12 mouse cellular contexts compared by ENCODE assay signal in the genomic region with DNA sequence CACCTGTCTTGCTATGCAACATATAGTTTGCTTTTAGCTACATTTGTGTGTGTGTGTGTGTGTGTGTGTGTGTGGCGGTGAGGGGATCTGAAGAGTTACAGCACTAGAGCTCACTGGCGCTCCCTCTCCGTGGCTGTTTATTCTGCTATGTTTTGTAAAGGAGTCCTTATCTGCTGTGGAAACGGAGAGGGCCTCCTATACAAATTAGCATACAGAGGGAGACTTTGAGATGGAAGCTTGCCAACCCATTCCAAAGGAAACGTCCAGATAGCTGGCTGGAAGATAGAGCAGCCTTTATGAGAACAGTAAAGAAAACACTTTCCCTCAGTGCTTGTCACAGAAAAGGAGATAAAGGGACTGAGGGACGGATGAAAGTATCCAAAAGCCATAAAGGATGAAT.
DNase-seq lines count a peak whose midpoint lies in the region; ATAC-seq and TF ChIP-seq lines count a peak whose summit lies in the region.
"Had no signal": no experiment of that assay in that cellular context is flagged by ENCODE, and none has a peak within 500 bp of the region (broad histone marks: within the 10 kb centered on the region; RNA-seq: fewer than 3 reads in every experiment).

No protein-coding gene starts in this region.

- no peak for TF ChIP-seq CTCF in heart, adult 2 months (IDR thresholded peaks at IDR 0.05)
- no peak for TF ChIP-seq CTCF in hindbrain, postnatal 0 days (IDR thresholded peaks at IDR 0.05; ENCODE audit: low read depth)

- no peak overlapping the region for H3K4me3 ChIP-seq in heart, adult 2 months
- H3K4me3 ChIP-seq in limb, embryonic 13.5 days = no peak overlapping the region
- H3K4me3 ChIP-seq in limb, embryonic 10.5 days = no peak overlapping the region
- H3K4me3 ChIP-seq in hindbrain, postnatal 0 days (ENCODE audit: low read length) = no peak overlapping the region
- H3K4me3 ChIP-seq in stomach, embryonic 14.5 days (ENCODE audit: low read depth, low read length) = no peak overlapping the region
- H3K4me3 ChIP-seq: midbrain, embryonic 12.5 days had no signal

- no peak for TF ChIP-seq POLR2A in heart, adult 2 months (IDR thresholded peaks at IDR 0.05; ENCODE audit: insufficient read depth, low read depth, low read length)

- intact Hi-C loops in heart, adult 2 months (cut with DNase I) = no loop called here
- intact Hi-C loops in heart, postnatal 25 days (cut with DNase I) = no loop called here

- H3K27me3 ChIP-seq in heart, adult 2 months (ENCODE audit: control insufficient read depth, insufficient read depth, low read length) = no peaks in the 10 kb centered on the region
- no peaks in the 10 kb centered on the region for H3K27me3 ChIP-seq in limb, embryonic 13.5 days
- no peaks in the 10 kb centered on the region for H3K27me3 ChIP-seq in limb, embryonic 10.5 days (ENCODE audit: low read depth, poor library complexity, severe bottlenecking)
- no peaks in the 10 kb centered on the region for H3K27me3 ChIP-seq in hindbrain, postnatal 0 days (ENCODE audit: insufficient read depth, low read length)
- H3K27me3 ChIP-seq in stomach, embryonic 14.5 days (ENCODE audit: control insufficient read depth, insufficient read depth, low read length) = no peaks in the 10 kb centered on the region
- H3K27me3 ChIP-seq: midbrain, embryonic 12.5 days had no signal

- DNase-seq in heart, adult 2 months = no peak
- DNase-seq in heart, postnatal 25 days (ENCODE audit: low spot score) = no peak
- DNase-seq in limb, embryonic 10.5 days (ENCODE audit: low spot score) = no peak
- peak; percentile 58 for DNase-seq in hindbrain, postnatal 0 days (ENCODE audit: low spot score)
- no peak for DNase-seq in spleen, postnatal 4 days (ENCODE audit: low spot score in 2 of 2)
- no peak for DNase-seq in embryo, embryonic 10.5 days (ENCODE audit: low spot score)
- DNase-seq: adrenal gland, postnatal 36 days; gastrocnemius, postnatal 36 days had no signal

- WGBS in heart, adult 2 months = 20% methylated on average over 6 of the region's 6 CpGs
- 51% methylated on average over 6 of the region's 6 CpGs for WGBS in limb, embryonic 13.5 days
- 62% methylated on average over 6 of the region's 6 CpGs for WGBS in limb, embryonic 10.5 days
- 18% methylated on average over 6 of the region's 6 CpGs for WGBS in hindbrain, postnatal 0 days
- 21% methylated on average over 6 of the region's 6 CpGs for WGBS in stomach, embryonic 14.5 days

- H3K9me3 ChIP-seq in limb, embryonic 13.5 days = no peaks in the 10 kb centered on the region
- H3K9me3 ChIP-seq in limb, embryonic 10.5 days (replicated peaks) = no peaks in the 10 kb centered on the region
- H3K9me3 ChIP-seq in hindbrain, postnatal 0 days (ENCODE audit: low read length) = no peaks in the 10 kb centered on the region
- H3K9me3 ChIP-seq in stomach, embryonic 14.5 days (ENCODE audit: control insufficient read depth, low read depth, low read length) = no peaks in the 10 kb centered on the region
- H3K9me3 ChIP-seq: midbrain, embryonic 12.5 days had no signal

- no peak overlapping the region for H3K4me2 ChIP-seq in limb, embryonic 13.5 days (replicated peaks)
- H3K4me2 ChIP-seq in hindbrain, postnatal 0 days (ENCODE audit: low read depth, low read length) = no peak overlapping the region
- no peak overlapping the region for H3K4me2 ChIP-seq in stomach, embryonic 14.5 days (replicated peaks; ENCODE audit: low read depth, low read length)
- H3K4me2 ChIP-seq: midbrain, embryonic 12.5 days had no signal

- peaks cover 2% of the 10 kb centered on the region for H3K36me3 ChIP-seq in heart, adult 2 months (ENCODE audit: control insufficient read depth, insufficient read depth, low read length)
- no peaks in the 10 kb centered on the region for H3K36me3 ChIP-seq in limb, embryonic 13.5 days
- H3K36me3 ChIP-seq in limb, embryonic 10.5 days = no peaks in the 10 kb centered on the region
- H3K36me3 ChIP-seq in hindbrain, postnatal 0 days (ENCODE audit: insufficient read depth, low read length) = no peaks in the 10 kb centered on the region
- no peaks in the 10 kb centered on the region for H3K36me3 ChIP-seq in stomach, embryonic 14.5 days (ENCODE audit: control insufficient read depth, insufficient read depth, low read length)
- H3K36me3 ChIP-seq: midbrain, embryonic 12.5 days had no signal

- no peak for ATAC-seq in limb, embryonic 13.5 days (ENCODE audit: low FRiP score, low read depth)
- ATAC-seq in hindbrain, postnatal 0 days = no peak
- 0 out of 2 replicates have a peak, but pooled peaks have one; percentile 28 for ATAC-seq in stomach, embryonic 14.5 days (ENCODE audit: insufficient number of reproducible peaks, insufficient read depth, low FRiP score, low read depth)
- ATAC-seq: CD4-positive, CD25-positive, alpha-beta regulatory T cell, adult 4 months had no signal

- H3K27ac ChIP-seq in heart, adult 2 months = peak overlapping the region; percentile 31
- H3K27ac ChIP-seq in limb, embryonic 13.5 days = peak overlapping the region; percentile 10; the same call in 1 of the 2 replicates
- no peak overlapping the region for H3K27ac ChIP-seq in limb, embryonic 10.5 days
- peak overlapping the region; percentile 41; the same call in 1 of the 2 replicates for H3K27ac ChIP-seq in hindbrain, postnatal 0 days
- no peak overlapping the region for H3K27ac ChIP-seq in stomach, embryonic 14.5 days (ENCODE audit: low read length)
- H3K27ac ChIP-seq: midbrain, embryonic 12.5 days had no signal

- H3K9ac ChIP-seq in heart, adult 2 months (ENCODE audit: low read depth, low read length) = no peak overlapping the region
- H3K9ac ChIP-seq in limb, embryonic 13.5 days = no peak overlapping the region
- no peak overlapping the region for H3K9ac ChIP-seq in hindbrain, postnatal 0 days (replicated peaks; ENCODE audit: low read length)
- no peak overlapping the region for H3K9ac ChIP-seq in stomach, embryonic 14.5 days (replicated peaks; ENCODE audit: low read depth, low read length)
- H3K9ac ChIP-seq: midbrain, embryonic 12.5 days had no signal

- TF ChIP-seq EP300 in heart, adult 2 months (IDR thresholded peaks at IDR 0.05; ENCODE audit: insufficient read depth, low read depth, low read length) = no peak

- H3K4me1 ChIP-seq in heart, adult 2 months (ENCODE audit: control insufficient read depth, insufficient read depth, low read length) = peaks cover 14% of the 10 kb centered on the region
- peaks cover 35% of the 10 kb centered on the region for H3K4me1 ChIP-seq in limb, embryonic 13.5 days
- H3K4me1 ChIP-seq in limb, embryonic 10.5 days = no peaks in the 10 kb centered on the region; the same call in 1 of the 2 replicates
- H3K4me1 ChIP-seq in hindbrain, postnatal 0 days (ENCODE audit: insufficient read depth, low read length) = no peaks in the 10 kb centered on the region
- peaks cover 12% of the 10 kb centered on the region; the same call in 1 of the 2 replicates for H3K4me1 ChIP-seq in stomach, embryonic 14.5 days (ENCODE audit: control insufficient read depth, insufficient read depth, low read length)

- H3K79me2 ChIP-seq in heart, adult 2 months (replicated peaks; ENCODE audit: control insufficient read depth, insufficient read depth, low read length) = no peaks in the 10 kb centered on the region

Comparison
In these comparisons a context has a peak if more than half of its experiments do, and no peak if none do; other contexts are left out.
1. H3K27ac ChIP-seq: peak in heart, adult 2 months (single experiment), limb, embryonic 13.5 days (single experiment) and hindbrain, postnatal 0 days (single experiment); none in limb, embryonic 10.5 days (single experiment) and stomach, embryonic 14.5 days (single experiment).